Mouse (Mus musculus) heart, postnatal 0 days (tissue): ENCODE measurements around the gene Bhlhe40.

Source experiments
- CTCF ChIP-seq: IDR thresholded peaks from 2 replicates; pipeline ENCODE4 v1.5.1; 2016; ENCODE audit warnings: antibody characterized with exemption, control low read depth, low read depth
- EP300 ChIP-seq: IDR thresholded peaks from 2 replicates; pipeline ENCODE4 v1.6.1; 2016; ENCODE audit warnings: antibody characterized with exemption, low read depth

DNA sequence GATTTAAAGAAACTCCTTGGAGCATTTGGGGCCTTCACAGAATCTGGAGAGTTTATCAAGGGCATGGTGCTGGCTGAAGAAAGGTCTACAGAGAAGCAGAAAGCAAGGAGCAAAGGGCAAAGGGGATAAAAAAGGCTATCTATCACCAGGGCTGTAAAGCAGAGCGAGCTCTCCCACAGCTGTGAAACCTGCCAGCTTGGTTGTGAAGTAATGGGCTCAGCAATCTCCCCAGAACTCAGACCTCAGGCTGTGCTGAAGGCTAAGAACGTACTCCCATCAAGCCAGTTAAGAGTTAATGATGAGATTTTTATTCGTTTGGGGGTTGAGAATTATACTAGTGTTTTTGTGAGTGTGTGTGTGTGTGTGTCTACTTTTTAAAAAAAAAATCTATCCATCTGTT lies 13.3 kb upstream of the Bhlhe40 start:
- no peak for TF ChIP-seq CTCF
- no peak for TF ChIP-seq EP300
